Mouse (Mus musculus) lung, embryonic 15.5 days (tissue): ENCODE measurements around the gene Ralgds. TPM values are rescaled to one million over a fixed set of nuclear protein-coding genes. Genes with fewer than 3 reads are reported as not detected.
A peak's percentile ranks its signal among the peaks of the same experiment; 100 is the strongest.

Experiments
- ATAC-seq: fragments of 200-750 bp; cut with Nextera tagmentation; 2 replicates; pipeline ENCODE4 v1.8.0; 2017; ENCODE audit warnings: moderate number of reproducible peaks, borderline replicate concordance; ENCODE audit not compliant: low FRiP score, low TSS enrichment; ENCODE audit errors: extremely low read depth
- H3K27ac ChIP-seq: fragments of 300-500 bp; sonication (generic); 2 replicates; pipeline ENCODE4 v1.5.1; 2015; ENCODE audit warnings: moderate library complexity, mild to moderate bottlenecking, inconsistent platforms
- H3K27me3 ChIP-seq: fragments of 300-500 bp; sonication (generic); 2 replicates; pipeline ENCODE4 v1.6.1; 2015; ENCODE audit warnings: inconsistent platforms
- H3K36me3 ChIP-seq: fragments of 300-500 bp; sonication (generic); 2 replicates; pipeline ENCODE4 v1.6.1; 2015; ENCODE audit warnings: inconsistent platforms
- H3K4me1 ChIP-seq: fragments of 300-500 bp; sonication (generic); 2 replicates; pipeline ENCODE4 v1.6.1; 2015; ENCODE audit warnings: inconsistent platforms
- H3K4me2 ChIP-seq: fragments of 300-500 bp; sonication (generic); 2 replicates; pipeline ENCODE4 v1.6.1; 2015; ENCODE audit warnings: inconsistent platforms, mild to moderate bottlenecking, moderate library complexity
- H3K4me3 ChIP-seq: fragments of 300-500 bp; sonication (generic); 2 replicates; pipeline ENCODE4 v1.5.1; 2015; ENCODE audit warnings: mild to moderate bottlenecking, inconsistent platforms
- H3K9ac ChIP-seq: fragments of 300-500 bp; sonication (generic); 2 replicates; pipeline ENCODE4 v1.6.1; 2015; ENCODE audit warnings: inconsistent platforms
- H3K9me3 ChIP-seq: fragments of 300-500 bp; sonication (generic); 2 replicates; pipeline ENCODE4 v1.6.1; 2016; ENCODE audit warnings: inconsistent platforms
- WGBS: fragments of 180-500 bp; shearing (Covaris S2); methylation state at CpG from one replicate; pipeline ENCODE4 v1.1.7; 2015; 5-methylcytosine and 5-hydroxymethylcytosine counted together
- polyA plus RNA-seq: library from polyadenylated mRNA; unstranded; fragments of >200 nt; fragmentation: Nextera tagmentation; extraction: Ambion mirVana; gene quantifications from 2 replicates; pipeline ENCODE4 v1.2.1, GENCODE M21; 2015

Gene Ralgds
- polyA plus RNA-seq, 1 experiment from 2014 or later = 30.9 TPM

- Histone ChIP-seq H3K9ac (no peak overlapping the region), H3K9me3 (no peaks in the 10 kb centered on the region), H3K27me3 (no peaks in the 10 kb centered on the region), H3K27ac (peak overlapping the region; percentile 83), H3K36me3 (no peaks in the 10 kb centered on the region), H3K4me3 (peak overlapping the region; percentile 5; the same call in 1 of the 2 replicates), H3K4me1 (peaks cover 82% of the 10 kb centered on the region), H3K4me2 (peak overlapping the region; percentile 90)
- 39% methylated on average over 7 of the region's 7 CpGs for WGBS
- no peak for ATAC-seq
These were observed 22.7 kb downstream of the Ralgds start for GRCm38 (mm10) chr2:28535650-28536049.

GRCm38 (mm10) chr2:28536166-28536565 is 23.2 kb downstream of the Ralgds start:
- Histone ChIP-seq H3K4me2 (peak overlapping the region; percentile 90), H3K36me3 (no peaks in the 10 kb centered on the region), H3K27me3 (no peaks in the 10 kb centered on the region), H3K27ac (peak overlapping the region; percentile 83), H3K9me3 (no peaks in the 10 kb centered on the region), H3K4me1 (peaks cover 81% of the 10 kb centered on the region), H3K4me3 (peak overlapping the region; percentile 5; the same call in 1 of the 2 replicates), H3K9ac (no peak overlapping the region)
- 25% methylated on average over 4 of the region's 4 CpGs for WGBS
- ATAC-seq = no peak

GRCm38 (mm10) chr2:28536766-28537633 is 24.1 kb downstream of the Ralgds start:
- ATAC-seq = no peak
- Histone ChIP-seq H3K36me3 (peaks cover under 1% of the 10 kb centered on the region; the same call in 1 of the 2 replicates), H3K27ac (peak overlapping the region; percentile 83), H3K4me3 (no peak overlapping the region), H3K4me1 (peaks cover 81% of the 10 kb centered on the region), H3K9ac (no peak overlapping the region), H3K4me2 (no peak overlapping the region), H3K27me3 (no peaks in the 10 kb centered on the region), H3K9me3 (no peaks in the 10 kb centered on the region)
- 72% methylated on average over 11 of the region's 11 CpGs for WGBS

- Histone ChIP-seq H3K9ac (no peak overlapping the region), H3K27me3 (no peaks in the 10 kb centered on the region), H3K4me1 (peaks cover 76% of the 10 kb centered on the region), H3K4me3 (no peak overlapping the region), H3K4me2 (no peak overlapping the region), H3K9me3 (no peaks in the 10 kb centered on the region), H3K27ac (no peak overlapping the region), H3K36me3 (peaks cover 6% of the 10 kb centered on the region)
- 43% methylated on average over 4 of the region's 4 CpGs for WGBS
- no peak for ATAC-seq
These were observed 24.7 kb downstream of the Ralgds start for GRCm38 (mm10) chr2:28537634-28537920.

GRCm38 (mm10) chr2:28537995-28538816 is 25.3 kb downstream of the Ralgds start:
- no peak for ATAC-seq
- peaks cover 70% of the 10 kb centered on the region for H3K4me1 ChIP-seq
- peaks cover 11% of the 10 kb centered on the region for H3K36me3 ChIP-seq
- 72% methylated on average over 8 of the region's 8 CpGs for WGBS
- H3K9ac ChIP-seq = no peak overlapping the region
- H3K9me3 ChIP-seq = no peaks in the 10 kb centered on the region
- H3K27me3 ChIP-seq = no peaks in the 10 kb centered on the region
- no peak overlapping the region for H3K4me3 ChIP-seq
- H3K4me2 ChIP-seq = no peak overlapping the region
- peak overlapping the region; percentile 76; the same call in 1 of the 2 replicates for H3K27ac ChIP-seq

- Histone ChIP-seq H3K9ac (no peak overlapping the region), H3K4me3 (no peak overlapping the region), H3K4me2 (no peak overlapping the region), H3K36me3 (peaks cover 15% of the 10 kb centered on the region), H3K27me3 (no peaks in the 10 kb centered on the region), H3K9me3 (no peaks in the 10 kb centered on the region), H3K4me1 (peaks cover 65% of the 10 kb centered on the region), H3K27ac (peak overlapping the region; percentile 76)
- WGBS = 80% methylated on average over 1 of the region's 1 CpGs
- ATAC-seq = no peak
These were observed 25.8 kb downstream of the Ralgds start for GRCm38 (mm10) chr2:28538817-28539128.

GRCm38 (mm10) chr2:28539206-28539605 is 26.3 kb downstream of the Ralgds start:
- Histone ChIP-seq H3K4me1 (peaks cover 61% of the 10 kb centered on the region), H3K36me3 (peaks cover 20% of the 10 kb centered on the region), H3K4me3 (no peak overlapping the region), H3K9ac (no peak overlapping the region), H3K27ac (peak overlapping the region; percentile 76), H3K27me3 (no peaks in the 10 kb centered on the region), H3K9me3 (no peaks in the 10 kb centered on the region), H3K4me2 (no peak overlapping the region)
- peak; percentile 62; the same call in 1 of the 2 replicates for ATAC-seq
- WGBS = 32% methylated on average over 7 of the region's 7 CpGs

GRCm38 (mm10) chr2:28539949-28540348 is 27.0 kb downstream of the Ralgds start:
- H3K27me3 ChIP-seq = no peaks in the 10 kb centered on the region
- H3K4me2 ChIP-seq = no peak overlapping the region
- WGBS = 75% methylated on average over 2 of the region's 2 CpGs
- peak overlapping the region; percentile 76; the same call in 1 of the 2 replicates for H3K27ac ChIP-seq
- no peak for ATAC-seq
- peaks cover 25% of the 10 kb centered on the region for H3K36me3 ChIP-seq
- no peak overlapping the region for H3K4me3 ChIP-seq
- no peaks in the 10 kb centered on the region for H3K9me3 ChIP-seq
- H3K9ac ChIP-seq = 0 out of 2 replicates have a peak overlapping the region, but pooled peaks have one; percentile 13
- H3K4me1 ChIP-seq = peaks cover 54% of the 10 kb centered on the region

- H3K4me3 ChIP-seq = no peak overlapping the region
- ATAC-seq = no peak
- no peak overlapping the region for H3K9ac ChIP-seq
- H3K27ac ChIP-seq = no peak overlapping the region
- H3K4me2 ChIP-seq = no peak overlapping the region
- WGBS = 73% methylated on average over 8 of the region's 8 CpGs
- H3K9me3 ChIP-seq = no peaks in the 10 kb centered on the region
- no peaks in the 10 kb centered on the region for H3K27me3 ChIP-seq
- H3K36me3 ChIP-seq = peaks cover 33% of the 10 kb centered on the region
- H3K4me1 ChIP-seq = peaks cover 46% of the 10 kb centered on the region
These were observed 27.8 kb downstream of the Ralgds start for GRCm38 (mm10) chr2:28540587-28541227.

GRCm38 (mm10) chr2:28543894-28544293 is 31.0 kb downstream of the Ralgds start:
- H3K4me1 ChIP-seq = peaks cover 15% of the 10 kb centered on the region
- H3K4me3 ChIP-seq = no peak overlapping the region
- no peak overlapping the region for H3K9ac ChIP-seq
- WGBS = 89% methylated on average over 8 of the region's 8 CpGs
- H3K27ac ChIP-seq = no peak overlapping the region
- no peak overlapping the region for H3K4me2 ChIP-seq
- no peaks in the 10 kb centered on the region for H3K27me3 ChIP-seq
- ATAC-seq = no peak
- H3K9me3 ChIP-seq = no peaks in the 10 kb centered on the region
- H3K36me3 ChIP-seq = peaks cover 48% of the 10 kb centered on the region

GRCm38 (mm10) chr2:28545976-28546375 is 33.1 kb downstream of the Ralgds start:
- H3K9me3 ChIP-seq = no peaks in the 10 kb centered on the region
- no peak overlapping the region for H3K9ac ChIP-seq
- no peaks in the 10 kb centered on the region for H3K4me1 ChIP-seq
- H3K36me3 ChIP-seq = peaks cover 69% of the 10 kb centered on the region
- no peak overlapping the region for H3K4me2 ChIP-seq
- H3K4me3 ChIP-seq = no peak overlapping the region
- no peaks in the 10 kb centered on the region for H3K27me3 ChIP-seq
- no peak for ATAC-seq
- no peak overlapping the region for H3K27ac ChIP-seq

GRCm38 (mm10) chr2:28546560-28546959 is 33.6 kb downstream of the Ralgds start:
- H3K27me3 ChIP-seq = no peaks in the 10 kb centered on the region

More at GRCm38 (mm10) chr2:28546560-28546959, 33.6 kb downstream of the Ralgds start:
- peaks cover 75% of the 10 kb centered on the region for H3K36me3 ChIP-seq
- H3K4me3 ChIP-seq = no peak overlapping the region
- no peak overlapping the region for H3K9ac ChIP-seq
- no peak overlapping the region for H3K4me2 ChIP-seq
- ATAC-seq = no peak
- no peaks in the 10 kb centered on the region for H3K4me1 ChIP-seq
- no peaks in the 10 kb centered on the region for H3K9me3 ChIP-seq
- 74% methylated on average over 6 of the region's 6 CpGs for WGBS
- H3K27ac ChIP-seq = no peak overlapping the region
